Mouse (Mus musculus) kidney, adult 2 months (tissue): ENCODE results near the gene Lama4.

Experiments
- CTCF ChIP-seq: fragments of 200-500 bp; conservative IDR thresholded peaks from 2 replicates; pipeline ENCODE4 v1.5.1; 2011; ENCODE audit warnings: low read depth, mild to moderate bottlenecking, control low read depth, low read length, moderate library complexity, mixed read lengths; ENCODE audit not compliant: insufficient read depth, insufficient read length
- POLR2A ChIP-seq: fragments of 200-500 bp; IDR thresholded peaks from one replicate; pipeline ENCODE4 v1.6.1; 2011; ENCODE audit warnings: low read depth, low read length, control low read depth

DNA sequence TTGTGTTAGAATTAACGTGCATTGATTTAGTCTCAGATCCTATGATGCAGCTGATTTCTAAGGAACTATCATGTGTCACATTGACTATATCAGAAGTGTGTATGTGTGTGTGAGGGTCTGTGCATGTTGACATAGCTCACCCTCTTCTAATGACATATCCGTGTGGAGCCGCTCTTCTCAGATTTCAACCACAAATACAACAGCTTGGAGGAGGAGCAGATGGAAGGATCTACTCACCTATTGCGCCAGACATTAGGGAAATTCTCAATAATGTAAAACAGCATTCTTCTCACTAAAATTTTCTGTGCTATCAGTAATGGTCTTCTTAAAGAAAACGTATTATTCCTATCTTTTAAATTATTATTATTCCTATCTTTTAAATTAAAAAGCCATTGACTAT, 191.4 kb downstream of the Lama4 start:
- TF ChIP-seq CTCF (no peak), POLR2A (no peak)
